Mouse (Mus musculus): ENCODE results near the gene Atg10. TPM values are rescaled to one million over a fixed set of nuclear protein-coding genes. Genes with fewer than 3 reads are reported as not detected.
"Not testable (repeated sequence)": the region's sequence is repeated elsewhere in the genome, so short reads cannot be mapped to it uniquely, and the experiment has no call there.

The Atg10 gene
- polyA plus RNA-seq (2012; rRNA removed): 0.56 and 0.94 TPM in 2 replicates
- 2.7 and 2.8 TPM in 2 replicates for polyA plus RNA-seq (2014; fragmentation: Nextera tagmentation; extraction: Ambion mirVana)

- Histone ChIP-seq H3K36me3 (replicated peaks; ENCODE audit: control insufficient read depth, insufficient read depth, low read depth) (no peaks in the 10 kb centered on the region), H3K4me1 (replicated peaks; ENCODE audit: control insufficient read depth in 2 of 2, insufficient read depth in 2 of 2, low read length in 1 of 2) (peaks cover 0 to 5% of the 10 kb centered on the region in 2 experiments; a peak in 3 of 4 replicates), H3K9me3 (ENCODE audit: control insufficient read depth, low read length) (no peaks in the 10 kb centered on the region), H3K4me2 (ENCODE audit: low read depth) (peak within 1 kb of the TSS; percentile 88), H3K27ac (peak within 1 kb of the TSS; percentile 48), H3K27me3 (ENCODE audit: control insufficient read depth, insufficient read depth, low read length) (no peaks in the 10 kb centered on the region), H3K9ac (replicated peaks) (peak within 1 kb of the TSS; percentile 58), H3K4me3 (ENCODE audit: insufficient read depth in 1 of 2, low read depth in 2 of 2, low read length in 2 of 2) (peak within 1 kb of the TSS; percentile 75 to 87)
- 0 out of 2 replicates have a peak, but pooled peaks have one; percentile 11 for TF ChIP-seq CTCF (IDR thresholded peaks at IDR 0.05; ENCODE audit: low read depth)
- no peak for TF ChIP-seq EP300 (IDR thresholded peaks at IDR 0.05; ENCODE audit: low read depth)
- WGBS (ENCODE audit: insufficient replicate concordance): under 1% methylated on average over 55 of the region's 55 CpGs
- DNase-seq (ENCODE audit: low read depth in 3 of 3, low spot score in 3 of 3): peak; percentile 83 to 87 (median 84)
- ATAC-seq (ENCODE audit: insufficient read depth): peak; percentile 99
These were observed at the start of gene Atg10 for GRCm38 (mm10) chr13:91223587-91224437. Atg10 (minus strand) TSS chr13:91223968.

DNA sequence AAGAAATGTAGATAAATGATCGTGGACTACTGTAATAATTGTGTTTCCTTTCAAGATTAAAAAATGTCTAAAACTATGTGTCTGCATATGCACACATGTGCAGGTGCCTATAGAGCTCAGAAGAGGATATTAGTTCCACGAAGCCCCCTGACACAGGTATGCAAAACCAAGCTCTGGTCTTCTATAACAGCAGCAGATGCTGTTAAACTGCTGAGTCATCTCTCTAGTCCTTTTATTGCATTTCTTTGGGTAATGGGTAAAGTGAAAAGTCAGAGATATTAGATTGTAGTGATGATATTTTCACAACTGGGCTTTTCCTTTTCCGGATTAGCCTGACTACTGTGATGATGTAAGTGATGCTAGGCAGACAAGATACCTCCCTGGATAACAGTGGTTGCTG, 28.6 kb upstream of the Atg10 start:
- Histone ChIP-seq H3K4me1 (replicated peaks; ENCODE audit: control insufficient read depth in 2 of 2, insufficient read depth in 2 of 2, low read length in 1 of 2) (no peaks in the 10 kb centered on the region), H3K9me3 (ENCODE audit: control insufficient read depth, low read length) (no peaks in the 10 kb centered on the region), H3K4me3 (ENCODE audit: insufficient read depth in 1 of 2, low read depth in 2 of 2, low read length in 2 of 2) (no peak overlapping the region), H3K36me3 (replicated peaks; ENCODE audit: control insufficient read depth, insufficient read depth, low read depth) (no peaks in the 10 kb centered on the region), H3K4me2 (ENCODE audit: low read depth) (no peak overlapping the region), H3K27me3 (ENCODE audit: control insufficient read depth, insufficient read depth, low read length) (no peaks in the 10 kb centered on the region), H3K9ac (replicated peaks) (no peak overlapping the region), H3K27ac (no peak overlapping the region)
- TF ChIP-seq CTCF (IDR thresholded peaks at IDR 0.05; ENCODE audit: low read depth) (no peak), EP300 (IDR thresholded peaks at IDR 0.05; ENCODE audit: low read depth) (no peak)
- DNase-seq (ENCODE audit: low read depth in 3 of 3, low spot score in 3 of 3) (no peak), ATAC-seq (ENCODE audit: insufficient read depth) (no peak)
- 71% methylated on average over 3 of the region's 3 CpGs for WGBS (ENCODE audit: insufficient replicate concordance)

- DNase-seq (ENCODE audit: low read depth in 3 of 3, low spot score in 3 of 3): no peak
- no peaks in the 10 kb centered on the region for H3K9me3 ChIP-seq (ENCODE audit: control insufficient read depth, low read length)
- H3K4me1 ChIP-seq (replicated peaks; ENCODE audit: control insufficient read depth in 2 of 2, insufficient read depth in 2 of 2, low read length in 1 of 2): no peaks in the 10 kb centered on the region
These were observed 27.9 kb upstream of the Atg10 start for GRCm38 (mm10) chr13:91251636-91252035.

GRCm38 (mm10) chr13:91250050-91250449, 26.3 kb upstream of the Atg10 start:
- ATAC-seq (ENCODE audit: insufficient read depth); H3K9ac ChIP-seq (replicated peaks); H3K36me3 ChIP-seq (replicated peaks; ENCODE audit: control insufficient read depth, insufficient read depth, low read depth); H3K4me2 ChIP-seq (ENCODE audit: low read depth); DNase-seq (ENCODE audit: low read depth in 3 of 3, low spot score in 3 of 3); H3K27ac ChIP-seq; H3K4me1 ChIP-seq (replicated peaks; ENCODE audit: control insufficient read depth in 2 of 2, insufficient read depth in 2 of 2, low read length in 1 of 2); H3K27me3 ChIP-seq (ENCODE audit: control insufficient read depth, insufficient read depth, low read length); H3K4me3 ChIP-seq (ENCODE audit: insufficient read depth in 1 of 2, low read depth in 2 of 2, low read length in 2 of 2); H3K9me3 ChIP-seq (ENCODE audit: control insufficient read depth, low read length): not testable (repeated sequence)
- 36% methylated on average over 2 of the region's 2 CpGs for WGBS (ENCODE audit: insufficient replicate concordance)

More at GRCm38 (mm10) chr13:91251636-91252035, 27.9 kb upstream of the Atg10 start:
- Histone ChIP-seq H3K27me3 (ENCODE audit: control insufficient read depth, insufficient read depth, low read length) (no peaks in the 10 kb centered on the region), H3K4me2 (ENCODE audit: low read depth) (no peak overlapping the region), H3K4me3 (ENCODE audit: insufficient read depth in 1 of 2, low read depth in 2 of 2, low read length in 2 of 2) (no peak overlapping the region), H3K27ac (no peak overlapping the region), H3K9ac (replicated peaks) (no peak overlapping the region), H3K36me3 (replicated peaks; ENCODE audit: control insufficient read depth, insufficient read depth, low read depth) (no peaks in the 10 kb centered on the region)
- WGBS (ENCODE audit: insufficient replicate concordance): 64% methylated on average over 1 of the region's 1 CpGs
- ATAC-seq (ENCODE audit: insufficient read depth): no peak
- TF ChIP-seq CTCF (IDR thresholded peaks at IDR 0.05; ENCODE audit: low read depth) (no peak), EP300 (IDR thresholded peaks at IDR 0.05; ENCODE audit: low read depth) (no peak)

DNA sequence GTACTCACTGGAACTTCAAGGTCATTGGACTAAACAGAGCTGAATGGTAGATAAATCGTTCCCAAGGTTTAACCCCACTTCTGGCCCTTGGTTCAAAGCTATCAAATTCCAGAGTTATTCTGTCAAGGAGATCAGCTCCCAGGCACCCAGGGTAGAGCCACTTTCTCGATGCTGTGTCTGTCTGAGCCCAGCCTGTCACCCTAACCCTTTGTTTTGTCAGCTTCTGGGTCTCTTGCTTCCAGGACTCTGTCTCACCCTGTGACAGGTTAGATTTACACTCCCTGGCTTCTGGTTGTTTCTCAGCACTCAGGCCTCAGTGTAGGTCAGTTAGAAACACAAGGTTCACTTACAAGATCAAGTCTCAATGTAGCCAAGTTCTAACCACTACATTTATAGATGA, 22.7 kb upstream of the Atg10 start:
- H3K27ac ChIP-seq: no peak overlapping the region
- DNase-seq (ENCODE audit: low read depth in 3 of 3, low spot score in 3 of 3) (no peak), ATAC-seq (ENCODE audit: insufficient read depth) (no peak)
- no peaks in the 10 kb centered on the region for H3K4me1 ChIP-seq (replicated peaks; ENCODE audit: control insufficient read depth in 2 of 2, insufficient read depth in 2 of 2, low read length in 1 of 2)
- H3K4me3 ChIP-seq (ENCODE audit: insufficient read depth in 1 of 2, low read depth in 2 of 2, low read length in 2 of 2): no peak overlapping the region
- H3K27me3 ChIP-seq (ENCODE audit: control insufficient read depth, insufficient read depth, low read length): no peaks in the 10 kb centered on the region
- TF ChIP-seq EP300 (IDR thresholded peaks at IDR 0.05; ENCODE audit: low read depth) (no peak), CTCF (IDR thresholded peaks at IDR 0.05; ENCODE audit: low read depth) (no peak)
- WGBS (ENCODE audit: insufficient replicate concordance): 33% methylated on average over 2 of the region's 2 CpGs
- H3K36me3 ChIP-seq (replicated peaks; ENCODE audit: control insufficient read depth, insufficient read depth, low read depth): no peaks in the 10 kb centered on the region
- H3K9me3 ChIP-seq (ENCODE audit: control insufficient read depth, low read length): no peaks in the 10 kb centered on the region
- H3K9ac ChIP-seq (replicated peaks): no peak overlapping the region
- no peak overlapping the region for H3K4me2 ChIP-seq (ENCODE audit: low read depth)
